Mouse (Mus musculus): ENCODE data around the gene Luzp1. TPM values are rescaled to one million over a fixed set of nuclear protein-coding genes. Genes with fewer than 3 reads are reported as not detected.

Gene Luzp1
- total RNA-seq, 4 experiments from 2014 or later = 64.7 to 98.2 (median 71.4) TPM

DNA sequence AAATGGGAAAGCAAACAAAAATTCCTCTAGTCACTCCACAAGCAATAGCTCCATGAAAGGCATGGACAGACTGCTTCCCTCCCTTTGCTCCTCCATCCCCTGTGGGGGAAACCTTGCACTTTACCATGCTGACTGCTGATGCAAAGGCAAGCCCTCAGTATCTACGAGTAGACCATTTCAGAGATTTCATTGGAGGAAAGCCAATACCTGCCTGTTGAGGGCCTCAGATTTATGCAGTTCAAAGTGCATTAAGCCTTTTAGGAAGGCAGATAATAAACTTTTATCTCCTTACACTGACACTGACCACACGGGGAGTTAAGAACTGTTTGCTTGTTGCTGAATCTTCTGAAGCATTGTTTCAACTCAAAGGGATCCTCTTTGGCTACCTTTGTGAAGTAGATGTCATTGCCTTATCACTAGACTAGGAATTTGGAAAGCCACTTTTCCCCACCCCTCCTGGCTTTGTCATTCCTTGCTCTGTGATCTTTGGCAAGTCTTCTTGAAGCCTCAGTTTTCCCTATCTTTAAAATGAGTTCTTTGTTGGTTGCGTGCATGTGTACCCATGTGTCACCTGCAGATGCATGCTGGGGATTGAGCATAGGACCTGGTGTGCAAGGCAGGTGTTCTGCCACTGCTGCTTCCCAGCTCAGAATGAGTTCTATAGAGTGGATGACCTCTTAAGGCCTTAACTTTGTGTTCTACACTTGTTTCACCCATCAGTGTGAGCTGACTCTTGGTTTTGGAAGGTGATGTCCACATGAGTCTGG lies 76.9 kb downstream of the Luzp1 start:
- DNase-seq (ENCODE audit: low spot score in 2 of 2) = no peak

GRCm38 (mm10) chr4:136547721-136548120 lies 78.2 kb downstream of the Luzp1 start:
- no peak for DNase-seq (ENCODE audit: low spot score in 2 of 2)

- DNase-seq (ENCODE audit: low spot score in 2 of 2) = no peak
Measured at GRCm38 (mm10) chr4:136548381-136548801, 78.8 kb downstream of the Luzp1 start.

GRCm38 (mm10) chr4:136553108-136553507 lies 83.5 kb downstream of the Luzp1 start:
- no peak for DNase-seq (ENCODE audit: low spot score in 2 of 2)

DNA sequence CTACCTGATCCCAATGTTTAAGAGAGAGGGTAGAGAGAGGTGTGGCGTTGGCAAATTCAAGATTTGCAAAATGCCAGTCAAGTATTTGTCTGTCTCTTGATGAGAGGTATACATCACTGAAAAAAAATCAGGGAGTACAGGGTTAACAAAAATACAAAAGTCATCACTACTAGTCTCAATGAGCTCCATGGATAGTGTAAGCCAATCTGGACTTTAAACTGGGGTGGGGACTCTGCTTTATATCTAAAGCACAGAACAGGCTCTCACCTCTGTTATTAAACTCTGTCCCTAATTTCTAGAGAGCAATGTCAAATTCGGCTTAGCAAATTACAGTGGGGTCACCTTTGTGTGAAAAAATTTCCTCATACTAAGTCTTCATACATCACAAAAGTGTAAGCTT lies 88.1 kb downstream of the Luzp1 start:
- DNase-seq (ENCODE audit: low spot score in 2 of 2) = no peak

GRCm38 (mm10) chr4:136559690-136560089 lies 90.1 kb downstream of the Luzp1 start:
- DNase-seq (ENCODE audit: low spot score in 2 of 2) = no peak

DNA sequence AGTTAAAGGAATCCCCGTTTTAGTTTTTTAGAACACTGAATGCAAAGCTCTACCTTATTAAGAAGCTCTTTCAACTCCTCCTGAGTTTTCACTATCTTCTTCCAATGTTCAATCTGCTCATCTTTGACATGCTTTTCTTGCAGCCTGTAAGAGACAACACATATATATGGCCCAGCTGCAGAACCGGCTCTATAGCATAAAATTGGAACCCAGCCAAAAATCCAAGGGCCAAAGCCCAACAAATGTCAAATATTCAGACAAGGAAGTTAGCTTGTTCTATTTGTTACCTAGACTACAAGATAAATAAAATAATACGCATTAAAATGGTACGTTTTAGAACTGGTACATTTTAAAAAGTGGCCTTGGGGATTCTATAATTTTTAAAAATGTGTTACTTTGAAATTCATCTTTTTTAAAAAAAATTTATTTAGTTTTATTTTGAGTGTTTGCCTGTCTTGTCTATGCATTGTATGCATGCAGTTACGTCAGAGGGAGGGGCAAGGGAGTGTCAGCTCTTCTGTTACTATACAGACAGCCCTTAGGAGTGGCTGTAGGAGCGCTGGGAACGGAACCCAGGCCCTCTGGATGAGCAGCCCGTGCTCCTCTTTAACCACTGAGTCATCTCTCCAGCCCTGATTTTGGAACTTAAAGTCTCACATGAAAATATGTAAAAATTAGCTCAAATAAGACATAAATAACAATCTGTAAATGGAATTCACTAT lies 90.9 kb downstream of the Luzp1 start:
- no peak for DNase-seq (ENCODE audit: low spot score in 2 of 2)

DNA sequence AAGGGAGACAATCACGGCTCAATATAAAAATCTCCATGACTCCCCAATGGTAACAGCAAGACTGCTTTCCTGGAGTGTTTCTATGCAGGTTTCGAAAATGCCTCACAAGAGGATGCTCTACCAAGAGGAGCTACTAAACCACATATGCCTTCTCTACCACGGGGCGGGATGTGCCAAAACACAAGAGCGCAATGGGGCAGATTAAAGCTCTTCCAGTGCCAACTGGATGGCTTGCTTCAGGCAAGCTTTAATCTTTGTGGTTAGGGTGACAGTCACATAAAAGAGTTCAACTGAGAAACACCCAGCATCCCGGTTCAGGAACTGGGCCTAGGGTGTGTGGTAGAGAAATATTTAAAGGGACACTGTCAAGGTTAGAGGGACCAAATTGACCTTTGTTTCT lies 93.2 kb downstream of the Luzp1 start:
- no peak for DNase-seq (ENCODE audit: low spot score in 2 of 2)

DNA sequence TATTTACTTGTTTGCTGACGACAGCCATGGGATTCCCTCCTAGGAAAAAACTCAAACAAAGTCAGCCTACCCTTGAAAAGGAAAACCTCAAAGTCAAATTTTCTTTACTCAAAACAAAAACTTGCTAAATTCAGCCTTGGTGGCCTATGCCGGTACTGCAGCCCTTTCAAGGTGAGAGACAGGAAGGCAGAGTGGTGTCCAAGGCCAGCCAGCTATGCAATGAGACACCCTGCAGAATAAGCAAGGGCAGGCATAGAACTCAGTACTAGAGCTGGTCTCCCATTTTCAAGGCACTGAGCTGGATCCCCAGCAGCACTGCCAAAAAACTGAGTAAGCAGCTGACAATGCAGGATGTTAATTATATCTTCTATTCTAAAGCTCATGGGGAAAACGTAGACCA lies 99.1 kb downstream of the Luzp1 start:
- no peak for DNase-seq (ENCODE audit: low spot score in 2 of 2)

DNA sequence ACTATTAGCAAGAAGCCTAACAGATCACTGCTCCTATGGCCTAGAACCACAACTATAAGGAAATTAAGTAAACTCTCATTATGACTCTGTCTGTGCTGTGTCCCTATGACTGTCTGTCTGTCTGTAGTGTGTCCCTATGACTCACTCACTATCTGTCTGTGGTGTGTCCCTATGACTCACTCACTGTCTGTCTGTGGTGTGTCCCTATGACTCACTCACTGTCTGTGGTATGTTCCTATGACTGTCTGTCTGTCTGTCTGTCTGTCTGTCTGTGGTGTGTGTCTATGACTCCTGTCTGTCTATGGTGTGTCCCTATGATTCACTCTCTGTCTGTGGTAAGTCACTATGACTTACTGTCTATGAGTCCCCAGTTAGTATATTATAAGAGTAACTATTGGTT lies 100.4 kb downstream of the Luzp1 start:
- DNase-seq (ENCODE audit: low spot score in 2 of 2) = no peak

DNA sequence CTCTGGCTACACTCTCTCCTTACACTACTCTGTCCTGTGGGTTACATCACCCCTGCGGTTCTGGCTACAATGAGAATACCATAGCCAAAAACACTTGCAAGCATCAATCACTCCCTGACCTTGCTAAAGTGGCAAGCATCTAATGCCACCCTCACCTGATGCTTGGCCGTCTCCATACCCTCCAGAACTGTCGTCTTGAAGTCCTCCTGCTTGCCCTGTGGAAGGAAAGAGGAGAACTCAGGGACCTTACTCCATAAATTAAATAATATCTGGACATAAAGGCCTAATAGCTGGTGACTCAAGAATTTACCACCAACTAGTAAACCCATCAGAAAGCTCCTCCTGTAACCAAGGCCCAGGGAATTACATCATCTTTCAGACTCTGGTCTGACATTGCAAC lies 112.3 kb downstream of the Luzp1 start:
- no peak for DNase-seq (ENCODE audit: low spot score in 2 of 2)

GRCm38 (mm10) chr4:136587221-136587827 lies 117.8 kb downstream of the Luzp1 start:
- DNase-seq (ENCODE audit: low spot score in 2 of 2) = no peak

GRCm38 (mm10) chr4:136588003-136588402 lies 118.4 kb downstream of the Luzp1 start:
- DNase-seq (ENCODE audit: low spot score in 2 of 2) = no peak

DNA sequence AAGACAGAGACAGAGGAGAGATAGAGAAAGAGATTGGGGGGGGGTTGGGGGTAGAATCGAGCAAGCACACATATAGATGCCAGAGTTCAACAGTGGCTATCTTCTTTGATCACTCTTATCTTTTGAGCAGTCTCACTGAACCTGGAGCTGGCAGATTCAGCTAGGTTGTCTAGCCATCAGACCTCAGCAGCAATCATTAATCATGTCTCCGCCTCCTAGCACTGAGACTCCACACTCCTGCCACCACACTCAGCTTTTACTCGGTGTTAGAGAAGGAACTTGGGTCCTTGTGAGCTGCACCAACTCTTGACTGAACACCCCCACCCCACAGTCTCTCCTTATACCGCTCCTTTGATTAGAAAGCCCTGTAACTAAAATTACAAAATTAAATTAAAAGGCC lies 122.5 kb downstream of the Luzp1 start:
- no peak for DNase-seq (ENCODE audit: low spot score in 2 of 2)

DNA sequence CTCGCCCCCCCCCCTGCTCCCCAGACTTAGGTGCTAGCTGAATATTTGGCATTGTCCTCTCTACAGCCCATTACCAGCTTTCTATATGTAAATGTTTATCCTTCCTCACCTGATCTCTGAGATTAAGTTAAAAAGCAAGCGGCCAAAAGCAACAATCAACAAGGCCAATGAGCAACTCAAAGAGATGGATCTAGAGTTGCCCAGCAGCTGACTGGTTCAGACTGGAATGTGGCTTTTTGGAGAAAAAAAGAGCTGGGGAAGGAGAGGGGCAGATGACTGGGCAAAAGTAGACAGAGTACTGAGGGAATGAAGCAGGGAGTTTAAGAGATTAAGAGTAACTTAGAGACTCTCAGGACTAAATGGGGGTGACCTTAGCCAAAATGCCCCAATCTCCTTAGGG lies 124.4 kb downstream of the Luzp1 start:
- no peak for DNase-seq (ENCODE audit: low spot score in 2 of 2)

DNA sequence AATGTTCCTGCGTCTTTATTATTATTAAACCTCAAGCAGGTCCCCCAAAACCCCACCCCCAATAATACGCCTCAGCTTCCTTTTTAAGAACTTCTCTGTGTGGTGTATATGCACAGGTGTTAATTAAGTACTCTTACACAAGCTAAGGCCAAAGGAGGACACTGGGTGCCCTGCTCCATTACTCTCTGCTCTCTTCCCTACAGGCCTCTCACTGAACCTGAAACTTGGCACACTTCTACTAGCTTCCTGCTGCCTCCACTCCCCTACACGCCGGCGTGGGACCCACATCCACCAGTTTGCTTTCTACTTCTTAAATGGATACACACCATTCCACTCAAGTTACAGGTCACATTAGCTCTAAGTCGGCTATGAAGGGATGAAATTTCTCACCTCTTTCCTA lies 125.7 kb downstream of the Luzp1 start:
- DNase-seq (ENCODE audit: low spot score in 2 of 2) = no peak

DNA sequence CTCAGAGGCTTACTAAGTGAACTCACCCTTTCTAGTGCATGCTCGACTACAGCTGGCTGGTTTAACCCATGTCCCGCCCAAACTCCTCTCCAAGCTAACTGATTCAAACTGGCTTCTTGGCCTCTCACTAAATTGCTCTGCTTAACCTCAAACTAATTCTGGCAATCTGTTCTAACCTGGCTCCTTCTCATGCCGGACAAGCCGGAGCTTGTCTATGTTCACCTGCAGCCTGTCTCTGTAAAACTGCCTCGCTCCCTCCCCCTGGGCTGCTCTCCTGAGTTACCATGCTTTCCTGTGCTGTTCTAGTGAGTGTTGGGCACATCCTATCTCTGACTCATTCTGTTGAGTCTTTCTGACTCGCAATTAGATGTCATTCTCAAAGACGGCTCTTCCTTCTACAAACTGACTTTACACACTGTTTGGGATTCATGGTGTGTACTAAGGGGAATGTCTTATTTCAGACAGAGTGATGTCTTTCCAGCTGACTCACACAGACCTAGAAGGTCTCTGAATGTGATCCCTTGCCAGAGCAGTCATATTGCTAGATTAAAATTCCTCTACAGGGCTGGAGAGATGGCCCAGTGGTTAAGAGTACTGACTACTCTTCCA lies 128.8 kb downstream of the Luzp1 start:
- DNase-seq (ENCODE audit: low spot score in 2 of 2) = no peak

GRCm38 (mm10) chr4:136599869-136600268 lies 130.3 kb downstream of the Luzp1 start:
- no peak for DNase-seq (ENCODE audit: low spot score in 2 of 2)

DNA sequence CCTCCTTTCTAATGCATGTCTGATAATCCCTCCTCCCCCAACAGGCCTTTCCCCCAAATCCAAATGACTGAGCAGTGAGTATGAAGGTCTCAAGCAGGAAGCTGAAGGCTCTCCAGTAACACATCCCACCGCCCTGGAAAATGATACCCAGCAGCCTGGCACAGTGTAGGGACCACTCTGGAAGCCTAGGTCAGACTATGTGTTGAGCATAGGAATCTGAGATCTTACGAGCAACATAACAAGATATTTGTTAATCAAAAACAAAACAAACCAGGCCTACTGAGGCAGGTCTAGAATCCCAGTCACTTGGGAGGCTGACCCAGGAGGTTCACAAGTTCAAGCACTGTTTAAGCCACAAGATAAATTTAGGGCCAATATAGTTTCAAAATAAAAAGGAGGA lies 131.0 kb downstream of the Luzp1 start:
- DNase-seq (ENCODE audit: low spot score in 2 of 2) = no peak

- peak; percentile 31 to 37 for DNase-seq (ENCODE audit: low spot score in 2 of 2)
Measured at GRCm38 (mm10) chr4:136601476-136601875, 131.9 kb downstream of the Luzp1 start.

DNA sequence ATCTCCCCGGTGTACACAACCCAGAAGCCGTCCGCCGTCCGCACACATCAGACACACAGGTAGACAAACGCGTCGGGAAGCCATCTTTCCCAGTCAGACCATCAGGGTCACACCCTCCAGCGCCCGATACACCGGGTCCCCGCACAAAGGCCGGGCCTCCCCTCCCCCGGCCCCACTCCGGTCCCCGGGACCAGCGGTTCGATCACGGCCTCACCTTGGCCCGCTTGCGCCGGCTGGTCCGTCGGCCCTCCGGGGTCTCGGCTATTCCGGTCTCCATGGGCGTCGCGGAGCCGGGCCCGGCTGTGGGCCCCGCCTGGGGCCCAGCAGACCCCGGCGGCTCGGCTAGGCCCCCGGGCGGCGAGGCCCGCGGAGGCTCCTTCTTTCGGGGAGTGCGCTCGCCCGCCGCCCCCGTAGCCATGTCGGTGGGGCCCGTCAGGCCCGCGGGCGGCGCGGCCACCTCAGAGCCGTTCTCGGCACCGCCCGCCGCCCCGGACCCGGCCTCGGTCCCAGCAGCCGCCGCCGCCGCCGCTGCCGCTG lies 132.5 kb downstream of the Luzp1 start:
- DNase-seq (ENCODE audit: low spot score in 2 of 2) = peak; percentile 16 to 17

DNA sequence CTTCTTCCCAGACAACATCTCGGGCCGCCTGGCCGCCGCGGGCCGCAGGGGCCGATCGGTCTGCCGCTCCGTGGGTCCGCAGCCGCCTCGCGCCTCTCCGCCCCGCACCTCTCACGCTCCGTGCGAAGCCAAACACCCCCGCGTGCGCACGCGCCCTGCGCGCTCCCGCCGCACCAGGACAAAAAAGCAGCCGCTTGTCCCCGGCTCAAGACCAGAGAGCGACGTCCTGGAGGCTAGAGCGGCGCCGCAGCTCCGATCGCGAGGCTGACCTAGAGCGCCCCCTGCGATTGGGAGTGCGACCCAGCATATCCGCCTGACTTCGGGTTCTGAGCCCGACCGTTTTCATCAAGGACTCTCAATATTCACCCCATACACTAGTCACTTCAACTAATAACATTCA lies 133.0 kb downstream of the Luzp1 start, which contains the start of gene Kdm1a:
TSS of gene Kdm1a (minus strand) at position 156 of the 400 bp plus-strand sequence.
- DNase-seq (ENCODE audit: low spot score in 2 of 2) = peak; percentile 89 to 90
